Mouse (Mus musculus) left cerebral cortex, adult 11 months (tissue): ENCODE measurements around the gene Ntm.

Experiments
- DNase-seq: peaks from one replicate; pipeline ENCODE4 v3.0.0; 2022; ENCODE audit warnings: low spot score

Gene Ntm

GRCm38 (mm10) chr9:29754374-29754773, 208.6 kb downstream of the Ntm start:
- no peak for DNase-seq

GRCm38 (mm10) chr9:29751396-29751795, 211.5 kb downstream of the Ntm start:
- DNase-seq = no peak

- peak; percentile 43 for DNase-seq
Observed at GRCm38 (mm10) chr9:29750371-29751014, 212.4 kb downstream of the Ntm start.

- no peak for DNase-seq
Observed at GRCm38 (mm10) chr9:29748070-29748469, 214.9 kb downstream of the Ntm start.

- no peak for DNase-seq
Observed at GRCm38 (mm10) chr9:29738835-29739526, 224.0 kb downstream of the Ntm start.

GRCm38 (mm10) chr9:29736031-29736430, 226.9 kb downstream of the Ntm start:
- no peak for DNase-seq

- DNase-seq = no peak
Observed at GRCm38 (mm10) chr9:29732895-29733294, 230.0 kb downstream of the Ntm start.

- DNase-seq = no peak
Observed at GRCm38 (mm10) chr9:29731672-29732071, 231.3 kb downstream of the Ntm start.

GRCm38 (mm10) chr9:29727540-29728432, 235.2 kb downstream of the Ntm start:
- no peak for DNase-seq

- no peak for DNase-seq
Observed at GRCm38 (mm10) chr9:29721461-29721860, 241.5 kb downstream of the Ntm start.

GRCm38 (mm10) chr9:29716795-29717194, 246.1 kb downstream of the Ntm start:
- no peak for DNase-seq

- no peak for DNase-seq
Observed at GRCm38 (mm10) chr9:29698276-29698675, 264.7 kb downstream of the Ntm start.

GRCm38 (mm10) chr9:29694151-29694550, 268.8 kb downstream of the Ntm start:
- no peak for DNase-seq

- DNase-seq = no peak
Observed at GRCm38 (mm10) chr9:29691186-29691855, 271.6 kb downstream of the Ntm start.

GRCm38 (mm10) chr9:29682224-29682623, 280.7 kb downstream of the Ntm start:
- DNase-seq = no peak

GRCm38 (mm10) chr9:29680677-29681076, 282.3 kb downstream of the Ntm start:
- DNase-seq = no peak

GRCm38 (mm10) chr9:29673911-29674310, 289.0 kb downstream of the Ntm start:
- no peak for DNase-seq

- DNase-seq = no peak
Observed at GRCm38 (mm10) chr9:29671861-29672260, 291.1 kb downstream of the Ntm start.

- DNase-seq = no peak
Observed at GRCm38 (mm10) chr9:29663286-29663685, 299.7 kb downstream of the Ntm start.

GRCm38 (mm10) chr9:29661468-29662145, 301.3 kb downstream of the Ntm start:
- DNase-seq = no peak

GRCm38 (mm10) chr9:29660059-29660613, 302.8 kb downstream of the Ntm start:
- no peak for DNase-seq
